Mouse (Mus musculus) ES-Bruce4 (cell line): ENCODE measurements around the gene Ttc9c. TPM values are rescaled to one million over a fixed set of nuclear protein-coding genes. Genes with fewer than 3 reads are reported as not detected.

Experiments
- H3K27ac ChIP-seq: 2 replicates; pipeline ENCODE4 v1.5.1; 2012; ENCODE audit warnings: low read length, inconsistent platforms; ENCODE audit not compliant: insufficient read depth
- H3K27me3 ChIP-seq: 2 replicates; pipeline ENCODE4 v1.6.1; 2012; ENCODE audit warnings: mild to moderate bottlenecking, low read length, inconsistent platforms; ENCODE audit not compliant: control insufficient read depth, poor library complexity, insufficient read depth, severe bottlenecking
- H3K36me3 ChIP-seq: 2 replicates; pipeline ENCODE4 v1.6.1; 2012; ENCODE audit warnings: inconsistent platforms, mild to moderate bottlenecking, low read length, moderate library complexity; ENCODE audit not compliant: control insufficient read depth, poor library complexity, insufficient read depth, severe bottlenecking
- H3K4me1 ChIP-seq: one replicate; pipeline ENCODE4 v1.8.1; 2011; ENCODE audit warnings: low read length; ENCODE audit not compliant: control insufficient read depth, insufficient read depth
- H3K4me3 ChIP-seq: 2 replicates; pipeline ENCODE4 v1.5.1; 2011; ENCODE audit warnings: low read depth, mild to moderate bottlenecking, low read length
- H3K9ac ChIP-seq: 2 replicates; pipeline ENCODE4 v1.6.1; 2012; ENCODE audit warnings: low read depth, mild to moderate bottlenecking, inconsistent platforms; ENCODE audit not compliant: poor library complexity, severe bottlenecking
- H3K9me3 ChIP-seq: replicated peaks from 2 replicates; pipeline ENCODE4 v1.6.1; 2012; ENCODE audit warnings: mild to moderate bottlenecking, low read length, inconsistent platforms; ENCODE audit not compliant: control insufficient read depth, poor library complexity, insufficient read depth, severe bottlenecking
- CTCF ChIP-seq: IDR thresholded peaks from one replicate; pipeline ENCODE4 v1.8.1; 2011; ENCODE audit warnings: low read depth, low read length
- EP300 ChIP-seq: IDR thresholded peaks from 2 replicates; pipeline ENCODE4 v1.6.1; 2011; ENCODE audit warnings: low read depth, low read length; ENCODE audit not compliant: insufficient read depth
- POLR2A ChIP-seq: IDR thresholded peaks from one replicate; pipeline ENCODE4 v1.8.1; 2011; ENCODE audit warnings: low read length; ENCODE audit not compliant: insufficient read depth
- polyA plus RNA-seq: library from polyadenylated mRNA; stranded (reverse); fragments of >200 nt; gene quantifications from 2 replicates; pipeline ENCODE4 v1.2.4, GENCODE M21; 2011; ENCODE audit warnings: low read depth; ENCODE audit not compliant: missing spikeins, insufficient read depth, insufficient read length

Ttc9c gene
- polyA plus RNA-seq, 1 experiment, result 84.9 TPM

- no peaks in the 10 kb centered on the region for H3K9me3 ChIP-seq
- TF ChIP-seq POLR2A, result no peak
- no peak for TF ChIP-seq EP300
- TF ChIP-seq CTCF, result no peak
- H3K27me3 ChIP-seq, result no peaks in the 10 kb centered on the region
- H3K27ac ChIP-seq, result no peak overlapping the region
- H3K9ac ChIP-seq, result no peak overlapping the region
- peaks cover 16% of the 10 kb centered on the region for H3K36me3 ChIP-seq
- H3K4me3 ChIP-seq, result no peak overlapping the region
- H3K4me1 ChIP-seq, result no peaks in the 10 kb centered on the region
Observed at GRCm38 (mm10) chr19:8790171-8790570, 29.0 kb downstream of the Ttc9c start.

- Histone ChIP-seq H3K4me3 (no peak overlapping the region), H3K36me3 (peaks cover 9% of the 10 kb centered on the region), H3K27ac (no peak overlapping the region), H3K4me1 (no peaks in the 10 kb centered on the region), H3K9ac (no peak overlapping the region), H3K9me3 (no peaks in the 10 kb centered on the region), H3K27me3 (no peaks in the 10 kb centered on the region)
- TF ChIP-seq EP300 (no peak), CTCF (no peak), POLR2A (no peak)
Observed at GRCm38 (mm10) chr19:8789171-8789570, 30.0 kb downstream of the Ttc9c start.

- Histone ChIP-seq H3K27me3 (no peaks in the 10 kb centered on the region), H3K4me1 (no peaks in the 10 kb centered on the region), H3K4me3 (no peak overlapping the region), H3K36me3 (peaks cover 3% of the 10 kb centered on the region), H3K9ac (no peak overlapping the region), H3K9me3 (no peaks in the 10 kb centered on the region), H3K27ac (no peak overlapping the region)
- TF ChIP-seq EP300, result no peak
- no peak for TF ChIP-seq POLR2A
- no peak for TF ChIP-seq CTCF
Observed at GRCm38 (mm10) chr19:8788521-8788920, 30.6 kb downstream of the Ttc9c start.

- H3K27ac ChIP-seq, result peak within 1 kb of the TSS; percentile 23
- H3K4me3 ChIP-seq, result peak within 1 kb of the TSS; percentile 96
- peaks cover 13% of the 10 kb centered on the region for H3K36me3 ChIP-seq
- H3K9ac ChIP-seq, result peak within 1 kb of the TSS; percentile 46
- H3K4me1 ChIP-seq, result no peaks in the 10 kb centered on the region
- no peaks in the 10 kb centered on the region for H3K9me3 ChIP-seq
- no peaks in the 10 kb centered on the region for H3K27me3 ChIP-seq
- TF ChIP-seq POLR2A, result peak; percentile 17
- 0 out of 2 replicates have a peak, but pooled peaks have one; percentile 14 for TF ChIP-seq EP300
- no peak for TF ChIP-seq CTCF
Observed at GRCm38 (mm10) chr19:8786008-8786781, 32.9 kb downstream of the Ttc9c start, which contains the start of gene Taf6l. Gene Taf6l (minus strand): TSS chr19:8786417.

- TF ChIP-seq EP300, result no peak
- no peak for TF ChIP-seq POLR2A
- no peak for TF ChIP-seq CTCF
- Histone ChIP-seq H3K4me1 (no peaks in the 10 kb centered on the region), H3K9me3 (no peaks in the 10 kb centered on the region), H3K9ac (peak overlapping the region; percentile 84), H3K27ac (peak overlapping the region; percentile 47), H3K36me3 (peaks cover 13% of the 10 kb centered on the region), H3K27me3 (no peaks in the 10 kb centered on the region), H3K4me3 (peak overlapping the region; percentile 77)
Observed at GRCm38 (mm10) chr19:8774951-8775421, 44.1 kb downstream of the Ttc9c start.

- H3K4me1 ChIP-seq, result no peaks in the 10 kb centered on the region
- peak within 1 kb of the TSS; percentile 77 for H3K4me3 ChIP-seq
- peak within 1 kb of the TSS; percentile 47 for H3K27ac ChIP-seq
- 0 out of 2 replicates have a peak, but pooled peaks have one; percentile 5 for TF ChIP-seq EP300
- peak; percentile 74 for TF ChIP-seq POLR2A
- TF ChIP-seq CTCF, result no peak
- no peaks in the 10 kb centered on the region for H3K9me3 ChIP-seq
- no peaks in the 10 kb centered on the region for H3K27me3 ChIP-seq
- peak within 1 kb of the TSS; percentile 84 for H3K9ac ChIP-seq
- H3K36me3 ChIP-seq, result peaks cover 15% of the 10 kb centered on the region
Observed at GRCm38 (mm10) chr19:8774086-8774835, 44.9 kb downstream of the Ttc9c start, which contains the start of gene Tmem179b. Gene Tmem179b (minus strand): TSS chr19:8774467.
